Mouse (Mus musculus) left cerebral cortex, postnatal 25 days (tissue): ENCODE measurements at regions not wholly inside any gene's neighbourhood (a gene's known extent, or its start where the extent isn't known, plus 50 kb on each side); places are given as distances from the start of the nearest gene placed in this dataset.

Experiments
- DNase-seq, 2 experiments: peaks; one replicate each; pipeline ENCODE4 v3.0.0; 2022; ENCODE audit warnings: low spot score in 2 of 2, mixed read lengths in 1 of 2
- intact Hi-C: fragments of 180-260 bp; cut with DNase I; formaldehyde crosslinking; loops from one replicate; pipeline ENCODE4 v1.15.1; 2025

GRCm38 (mm10) chr6:103377277-103377676 is 133.1 kb upstream of the Chl1 start:
- no peak for DNase-seq
- intact Hi-C loops = no loop called here

GRCm38 (mm10) chr6:103378047-103378446 is 132.3 kb upstream of the Chl1 start:
- no peak for DNase-seq
- intact Hi-C loops = no loop called here

- no peak for DNase-seq
- intact Hi-C loops = no loop called here
These were observed 129.4 kb upstream of the Chl1 start for GRCm38 (mm10) chr6:103381030-103381429.

GRCm38 (mm10) chr6:103381930-103382329 is 128.5 kb upstream of the Chl1 start:
- DNase-seq = no peak
- intact Hi-C loops = no loop called here

- no peak for DNase-seq
- intact Hi-C loops = no loop called here
These were observed 123.8 kb upstream of the Chl1 start for GRCm38 (mm10) chr6:103386591-103386990.

- DNase-seq = no peak
- intact Hi-C loops = no loop called here
These were observed 104.4 kb upstream of the Chl1 start for GRCm38 (mm10) chr6:103405961-103406360.

- DNase-seq = no peak
- intact Hi-C loops = no loop called here
These were observed 95.5 kb upstream of the Chl1 start for GRCm38 (mm10) chr6:103414888-103415287.

- intact Hi-C loops = no loop called here
- DNase-seq = no peak
These were observed 89.1 kb upstream of the Chl1 start for GRCm38 (mm10) chr6:103421013-103421933.

GRCm38 (mm10) chr6:103430933-103431594 is 79.3 kb upstream of the Chl1 start:
- intact Hi-C loops = no loop called here
- DNase-seq = peak; percentile 18 to 30

GRCm38 (mm10) chr6:103431595-103431957 is 78.8 kb upstream of the Chl1 start:
- intact Hi-C loops = no loop called here

More at GRCm38 (mm10) chr6:103431595-103431957, 78.8 kb upstream of the Chl1 start:
- no peak for DNase-seq
